Mouse (Mus musculus) hindbrain, postnatal 0 days (tissue): ENCODE measurements around the gene Ago4. TPM values are rescaled to one million over a fixed set of nuclear protein-coding genes. Genes with fewer than 3 reads are reported as not detected.

Experiments
- ATAC-seq: fragments of 200-750 bp; cut with Nextera tagmentation; 2 replicates; pipeline ENCODE4 v1.8.0; 2017; ENCODE audit warnings: mild to moderate bottlenecking, moderate TSS enrichment, moderate library complexity
- DNase-seq: peaks from one replicate; pipeline ENCODE4 v3.0.0-alpha.2; 2015; ENCODE audit warnings: low spot score
- H3K27ac ChIP-seq: fragments of 300-500 bp; sonication (generic); 2 replicates; pipeline ENCODE4 v1.5.1; 2014; ENCODE audit warnings: mild to moderate bottlenecking
- H3K27me3 ChIP-seq: fragments of 300-500 bp; sonication (generic); 2 replicates; pipeline ENCODE4 v1.6.1; 2014; ENCODE audit warnings: low read length, mixed read lengths; ENCODE audit not compliant: insufficient read depth
- H3K36me3 ChIP-seq: fragments of 300-500 bp; sonication (generic); 2 replicates; pipeline ENCODE4 v1.6.1; 2014; ENCODE audit warnings: low read length, mixed read lengths; ENCODE audit not compliant: insufficient read depth
- H3K4me1 ChIP-seq: fragments of 300-500 bp; sonication (generic); 2 replicates; pipeline ENCODE4 v1.6.1; 2014; ENCODE audit warnings: antibody characterized with exemption, low read length, mixed read lengths; ENCODE audit not compliant: insufficient read depth
- H3K4me2 ChIP-seq: fragments of 300-500 bp; sonication (generic); 2 replicates; pipeline ENCODE4 v1.6.1; 2014; ENCODE audit warnings: low read depth, mild to moderate bottlenecking, low read length, moderate library complexity, mixed read lengths
- H3K4me3 ChIP-seq: fragments of 300-500 bp; sonication (generic); 2 replicates; pipeline ENCODE4 v1.5.1; 2014; ENCODE audit warnings: low read length
- H3K9ac ChIP-seq: fragments of 300-500 bp; sonication (generic); replicated peaks from 2 replicates; pipeline ENCODE4 v1.6.1; 2014; ENCODE audit warnings: mild to moderate bottlenecking, low read length, moderate library complexity, mixed read lengths
- H3K9me3 ChIP-seq: fragments of 300-500 bp; sonication (generic); 2 replicates; pipeline ENCODE4 v1.6.1; 2016; ENCODE audit warnings: low read length, mixed read lengths
- CTCF ChIP-seq: IDR thresholded peaks from 2 replicates; pipeline ENCODE4 v1.5.1; 2016; ENCODE audit warnings: antibody characterized with exemption, control low read depth, low read depth
- WGBS: fragments of 180-500 bp; shearing (Covaris S2); extraction: QIAGEN DNeasy Blood & Tissue Kit; methylation state at CpG from one replicate; pipeline ENCODE4 v1.1.7; 2014; 5-methylcytosine and 5-hydroxymethylcytosine counted together
- polyA plus RNA-seq: library from polyadenylated mRNA; unstranded; fragments of >200 nt; fragmentation: Nextera tagmentation; extraction: Ambion mirVana; gene quantifications from 2 replicates; pipeline ENCODE4 v1.2.1, GENCODE M21; 2015
- total RNA-seq: library from RNA; depleted of rRNA; stranded (reverse); fragments of >200 nt; gene quantifications from 2 replicates; pipeline ENCODE4 v1.2.3, GENCODE M21; 2014

The Ago4 gene
- total and polyA plus RNA-seq, 2 experiments from 2014 or later = 3.4 to 6.7 TPM

DNA sequence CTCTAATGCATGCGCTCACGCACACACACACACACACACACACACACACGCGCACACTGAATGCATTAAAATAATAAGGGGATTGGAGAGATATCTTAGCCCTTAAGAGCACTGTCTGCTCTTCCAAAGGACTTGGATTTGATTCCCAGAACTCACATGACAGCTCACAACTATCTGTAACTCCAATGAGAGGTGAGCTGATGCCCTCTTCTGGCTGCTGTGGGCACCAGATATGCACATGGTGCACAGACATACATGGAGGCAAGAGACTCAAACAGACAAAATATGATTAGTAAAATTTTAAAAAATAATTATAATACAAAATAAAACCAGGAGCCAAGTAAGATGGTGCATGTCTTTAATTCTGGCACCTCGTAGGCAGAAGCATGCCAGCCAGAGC, 6.4 kb downstream of the Ago4 start:
- WGBS = 97% methylated on average over 5 of the region's 5 CpGs
- no peak for DNase-seq
- H3K9me3 ChIP-seq = no peaks in the 10 kb centered on the region
- H3K27ac ChIP-seq = no peak overlapping the region
- no peak overlapping the region for H3K9ac ChIP-seq
- no peaks in the 10 kb centered on the region for H3K27me3 ChIP-seq
- no peak for ATAC-seq
- H3K4me3 ChIP-seq = no peak overlapping the region
- no peaks in the 10 kb centered on the region for H3K36me3 ChIP-seq
- no peak for TF ChIP-seq CTCF
- H3K4me1 ChIP-seq = 0 out of 2 replicates have a peak, but pooled peaks cover 1% of the 10 kb centered on the region
- no peak overlapping the region for H3K4me2 ChIP-seq

GRCm38 (mm10) chr4:126526164-126526563, 7.1 kb downstream of the Ago4 start:
- ATAC-seq = no peak
- Histone ChIP-seq H3K27ac (no peak overlapping the region), H3K4me3 (no peak overlapping the region), H3K4me1 (no peaks in the 10 kb centered on the region), H3K27me3 (no peaks in the 10 kb centered on the region), H3K4me2 (no peak overlapping the region), H3K36me3 (no peaks in the 10 kb centered on the region), H3K9ac (no peak overlapping the region), H3K9me3 (no peaks in the 10 kb centered on the region)
- 71% methylated on average over 3 of the region's 3 CpGs for WGBS
- TF ChIP-seq CTCF = no peak
- DNase-seq = no peak

DNA sequence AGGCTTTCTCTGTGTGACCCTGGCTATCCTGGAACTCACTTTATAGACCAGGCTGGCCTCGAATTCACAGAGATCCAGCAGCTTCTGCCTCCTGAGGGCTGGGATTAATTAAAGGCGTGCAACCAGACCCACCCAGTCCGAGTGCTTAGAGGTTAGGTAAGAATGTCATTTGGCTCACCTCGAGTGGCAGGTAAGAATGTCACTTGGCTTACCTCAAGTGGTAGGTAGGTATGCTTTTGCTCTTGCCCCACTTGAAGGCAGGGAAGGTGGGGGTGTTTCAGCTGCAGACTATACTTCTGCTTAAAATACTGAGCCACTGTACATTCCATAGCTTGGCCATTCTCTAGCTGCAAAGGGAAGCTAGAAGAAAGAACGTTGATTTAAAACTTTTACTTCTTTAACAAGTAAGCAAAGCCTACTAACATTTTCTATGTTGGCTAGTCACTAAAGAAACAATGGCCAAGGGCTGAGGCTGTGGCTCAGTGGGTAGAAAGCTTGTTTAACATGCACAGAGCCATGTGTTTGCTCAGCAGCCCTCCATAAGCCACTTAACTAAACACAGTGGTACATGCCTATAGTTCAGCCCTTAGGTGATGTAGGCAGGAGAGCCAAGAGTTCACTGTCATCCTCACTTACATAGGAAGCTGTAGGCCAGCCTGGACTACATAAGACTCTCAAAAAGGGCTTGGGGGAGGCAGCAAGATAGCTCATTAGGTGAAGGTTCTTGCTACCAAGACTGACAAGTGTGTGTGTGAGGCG, 20.8 kb downstream of the Ago4 start:
- H3K27ac ChIP-seq = no peak overlapping the region
- no peak for TF ChIP-seq CTCF
- no peaks in the 10 kb centered on the region for H3K9me3 ChIP-seq
- no peak for ATAC-seq
- no peaks in the 10 kb centered on the region for H3K4me1 ChIP-seq
- no peak overlapping the region for H3K4me2 ChIP-seq
- H3K4me3 ChIP-seq = no peak overlapping the region
- H3K27me3 ChIP-seq = no peaks in the 10 kb centered on the region
- 92% methylated on average over 6 of the region's 6 CpGs for WGBS
- H3K9ac ChIP-seq = no peak overlapping the region
- H3K36me3 ChIP-seq = peaks cover 39% of the 10 kb centered on the region
- DNase-seq = no peak

GRCm38 (mm10) chr4:126511013-126511412, 22.3 kb downstream of the Ago4 start:
- H3K4me3 ChIP-seq = no peak overlapping the region
- H3K9me3 ChIP-seq = no peaks in the 10 kb centered on the region
- ATAC-seq (no peak), DNase-seq (no peak)
- peaks cover 43% of the 10 kb centered on the region for H3K36me3 ChIP-seq
- no peaks in the 10 kb centered on the region for H3K27me3 ChIP-seq
- H3K4me2 ChIP-seq = no peak overlapping the region
- H3K27ac ChIP-seq = no peak overlapping the region
- no peaks in the 10 kb centered on the region for H3K4me1 ChIP-seq
- TF ChIP-seq CTCF = no peak
- 92% methylated on average over 5 of the region's 5 CpGs for WGBS
- no peak overlapping the region for H3K9ac ChIP-seq

- Histone ChIP-seq H3K4me1 (no peaks in the 10 kb centered on the region), H3K4me3 (no peak overlapping the region), H3K27ac (no peak overlapping the region), H3K36me3 (peaks cover 43% of the 10 kb centered on the region), H3K27me3 (no peaks in the 10 kb centered on the region), H3K9ac (no peak overlapping the region), H3K9me3 (no peaks in the 10 kb centered on the region), H3K4me2 (no peak overlapping the region)
- TF ChIP-seq CTCF = no peak
- no peak for DNase-seq
- 98% methylated on average over 2 of the region's 2 CpGs for WGBS
- ATAC-seq = no peak
These were observed 24.2 kb downstream of the Ago4 start for GRCm38 (mm10) chr4:126509072-126509471.

DNA sequence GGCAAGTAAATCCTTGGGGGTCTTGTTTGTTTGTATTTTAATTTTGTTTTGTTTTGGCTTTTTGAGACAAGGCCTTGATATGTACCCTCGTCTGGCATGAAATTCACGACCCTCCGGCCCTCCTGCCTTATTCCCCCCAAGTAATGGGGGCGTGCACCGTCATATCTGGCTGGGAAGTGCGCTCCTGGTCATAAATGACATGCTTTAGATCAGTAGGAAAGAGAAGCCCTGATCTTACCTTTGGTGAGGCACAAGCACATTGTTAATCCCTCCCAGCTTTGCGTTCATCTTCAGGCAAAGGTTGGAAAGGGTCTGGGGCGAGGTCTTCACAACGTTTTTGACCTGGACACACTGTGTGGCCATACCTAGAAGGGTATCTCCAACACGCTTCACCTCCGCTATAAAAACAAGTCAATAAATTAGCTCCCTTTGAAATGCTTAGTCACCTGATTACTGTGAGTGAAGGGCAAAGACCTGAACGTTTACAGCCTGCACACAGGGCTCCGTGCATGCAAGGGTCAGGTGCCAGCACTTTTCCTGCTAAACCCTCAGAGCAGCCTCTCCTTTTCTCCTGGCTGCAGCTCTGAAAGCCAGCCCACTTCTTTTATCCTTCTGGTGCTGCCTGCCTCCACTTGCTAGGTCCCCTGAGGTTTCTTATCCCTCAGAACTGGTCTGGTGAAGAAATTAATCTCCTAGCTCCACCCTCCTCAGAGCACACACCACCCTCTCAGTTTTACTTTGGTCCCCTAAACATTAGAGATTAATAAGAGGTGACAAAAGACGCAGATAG, 25.0 kb downstream of the Ago4 start:
- no peak for TF ChIP-seq CTCF
- Histone ChIP-seq H3K4me1 (no peaks in the 10 kb centered on the region), H3K27me3 (no peaks in the 10 kb centered on the region), H3K4me3 (no peak overlapping the region), H3K36me3 (peaks cover 43% of the 10 kb centered on the region), H3K9ac (no peak overlapping the region), H3K27ac (no peak overlapping the region), H3K9me3 (no peaks in the 10 kb centered on the region), H3K4me2 (no peak overlapping the region)
- WGBS = 82% methylated on average over 14 of the region's 14 CpGs
- ATAC-seq = no peak
- no peak for DNase-seq

GRCm38 (mm10) chr4:126502977-126503309, 30.3 kb downstream of the Ago4 start:
- Histone ChIP-seq H3K9me3 (no peaks in the 10 kb centered on the region), H3K4me2 (no peak overlapping the region), H3K4me3 (no peak overlapping the region), H3K9ac (no peak overlapping the region), H3K27me3 (no peaks in the 10 kb centered on the region), H3K36me3 (peaks cover 14% of the 10 kb centered on the region; the same call in 1 of the 2 replicates), H3K4me1 (no peaks in the 10 kb centered on the region), H3K27ac (no peak overlapping the region)
- WGBS = 59% methylated on average over 8 of the region's 8 CpGs
- DNase-seq (no peak), ATAC-seq (peak; percentile 64)
- TF ChIP-seq CTCF = no peak
